Mouse (Mus musculus): ENCODE data around the gene S100a10.
"Not testable (repeated sequence)": the region's sequence is repeated elsewhere in the genome, so short reads cannot be mapped to it uniquely, and the experiment has no call there.

S100a10 gene

DNA sequence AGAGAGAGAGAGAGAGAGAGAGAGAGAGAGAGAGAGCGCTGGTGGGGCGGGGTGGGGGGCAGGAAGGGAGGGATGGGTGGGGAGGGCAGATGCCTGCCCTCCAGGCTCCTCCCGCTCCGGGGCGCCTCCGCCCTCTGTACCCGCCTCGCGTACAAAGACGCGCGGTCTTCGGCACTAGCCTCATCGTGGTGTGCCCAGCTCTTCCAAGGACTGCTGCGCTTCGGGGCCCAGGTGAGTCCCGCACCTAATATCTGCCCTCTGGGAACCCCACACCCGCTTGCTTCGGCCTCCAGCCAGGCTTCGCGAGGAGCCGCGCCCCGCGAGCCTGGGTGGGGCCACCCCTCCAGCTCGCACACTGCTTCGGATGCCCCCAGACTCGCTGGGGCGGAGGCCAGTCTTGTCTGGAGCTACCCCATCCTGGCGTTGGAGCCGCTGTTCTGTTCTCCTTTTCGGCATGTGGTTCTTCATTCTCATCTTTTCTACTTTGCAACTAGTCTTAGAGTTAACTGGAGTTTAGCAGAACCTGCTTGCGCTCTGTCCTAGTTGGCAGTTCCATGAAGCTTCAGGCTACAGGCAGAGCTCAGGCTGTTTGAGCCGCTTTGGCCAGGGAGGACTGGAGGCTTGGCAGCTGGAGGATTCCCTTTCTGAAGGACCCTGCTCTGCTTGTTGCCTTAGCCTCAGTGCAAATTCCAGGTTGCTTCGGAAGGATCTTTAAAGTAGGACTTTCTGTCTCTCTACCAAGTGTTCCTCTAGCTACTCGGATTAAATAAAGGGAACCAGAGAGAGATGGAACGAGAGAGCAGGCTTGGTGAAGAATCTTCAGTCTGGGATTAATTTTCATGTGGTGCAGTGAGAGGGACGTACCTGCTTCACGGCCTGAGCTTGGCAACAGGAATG is at the start of gene S100a10:
TSS of gene S100a10 (plus strand) at position 100 of the 897 bp plus-strand sequence.
- DNase-seq (ENCODE audit: low spot score): peak; percentile 76

DNA sequence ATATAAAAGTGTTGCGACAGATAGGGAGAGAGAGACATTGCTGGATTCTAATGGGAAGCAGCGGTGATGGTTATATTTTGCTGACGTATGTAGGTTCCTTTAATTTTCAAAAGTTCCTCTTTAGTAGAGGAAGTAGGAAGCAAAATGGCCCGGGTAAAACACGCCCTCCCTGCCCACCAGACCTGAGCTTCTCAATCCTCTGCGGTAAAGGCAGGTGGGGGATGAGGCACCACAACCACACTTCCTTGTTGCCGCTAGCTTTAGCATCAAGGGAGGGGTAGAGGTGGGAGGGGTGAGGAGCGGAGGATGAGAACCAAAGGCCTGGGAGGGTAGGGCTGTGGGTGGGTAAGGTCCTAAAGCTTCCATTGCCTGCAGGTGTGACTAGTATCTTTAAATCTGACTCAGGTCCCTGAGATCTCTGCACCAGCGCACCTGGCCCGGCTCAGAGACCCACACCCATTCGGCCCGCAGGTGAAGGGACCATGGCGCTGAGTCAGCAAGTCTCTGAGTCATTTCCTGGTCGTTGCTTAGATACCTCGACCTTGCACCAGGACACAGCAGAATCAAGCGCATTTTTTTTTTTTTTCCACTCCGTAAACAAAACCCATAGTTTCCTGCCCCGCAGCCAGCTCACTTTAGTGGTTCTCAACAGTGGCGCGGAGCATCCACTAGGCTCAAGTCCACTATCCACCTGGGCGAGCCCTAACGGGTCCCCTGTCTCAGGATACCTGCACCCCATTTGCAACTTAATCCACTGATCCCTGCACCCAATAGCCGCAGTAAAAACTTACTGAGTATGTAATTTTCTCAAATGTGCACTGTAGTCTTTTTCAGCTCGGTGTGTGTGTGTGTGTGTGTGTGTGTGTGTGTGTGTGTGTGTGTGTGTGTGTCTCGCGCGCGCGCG is 48.7 kb upstream of the S100a10 start:
- DNase-seq (ENCODE audit: low spot score): peak; percentile 23

DNA sequence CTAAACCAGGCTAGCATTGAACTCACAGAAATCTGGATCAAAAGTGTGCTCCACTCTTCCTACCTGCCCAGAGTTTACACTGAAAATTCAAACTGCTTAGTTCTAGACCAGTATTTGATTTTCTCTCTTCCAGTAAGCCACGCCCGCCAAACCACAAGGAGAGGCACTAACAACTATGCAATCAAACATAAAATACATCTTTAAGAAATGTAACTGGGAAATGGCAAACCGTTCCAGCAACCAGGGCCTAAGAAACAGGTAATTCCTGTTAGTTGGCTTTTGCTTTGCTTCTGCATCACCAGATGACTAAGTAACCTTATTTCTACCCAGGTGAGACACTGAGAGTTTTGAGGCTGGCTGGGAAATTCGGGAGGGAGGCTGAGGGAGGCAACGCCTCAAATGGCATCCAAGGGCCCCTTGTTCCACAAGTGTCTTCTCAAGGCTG is 48.0 kb upstream of the S100a10 start:
- DNase-seq (ENCODE audit: low spot score): no peak

DNA sequence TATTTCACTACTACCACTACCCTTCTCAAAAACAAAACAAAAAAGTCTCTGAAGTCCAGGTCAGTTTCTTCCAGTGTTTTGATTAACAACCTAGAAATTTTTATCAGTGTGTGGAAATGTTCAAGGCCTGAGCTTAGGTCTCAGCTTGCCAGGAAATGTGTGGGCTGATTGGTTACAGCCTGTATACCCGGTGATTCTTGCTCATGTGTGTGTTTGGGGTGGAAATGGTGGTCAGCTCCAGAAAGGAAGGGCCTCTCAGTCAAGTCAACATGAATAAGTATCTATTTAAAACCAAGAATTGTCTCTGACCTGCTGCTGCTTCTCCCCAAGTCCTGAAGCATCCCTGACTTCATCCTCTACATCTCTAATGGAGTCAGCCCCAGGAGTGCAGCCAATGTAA is 45.6 kb upstream of the S100a10 start:
- DNase-seq (ENCODE audit: low spot score): peak; percentile 9

DNA sequence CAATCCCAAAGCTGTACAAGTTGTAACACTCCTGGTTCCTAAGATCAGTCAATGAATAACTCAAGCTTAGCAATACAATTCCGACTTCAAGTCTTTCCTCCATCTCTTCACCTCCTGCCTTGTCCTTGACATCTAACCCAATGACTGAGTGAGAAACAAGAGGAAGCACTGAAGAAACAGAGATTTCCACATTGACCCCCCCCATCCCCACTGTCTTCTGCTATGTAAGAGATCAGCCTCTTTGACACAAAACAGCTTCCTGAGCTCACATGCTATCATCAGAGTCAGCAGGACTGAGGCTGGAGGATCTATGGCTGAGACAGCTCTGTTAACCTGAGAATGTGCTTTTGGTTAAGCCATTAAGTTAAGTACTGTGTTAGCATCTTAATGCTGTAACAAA is 43.8 kb upstream of the S100a10 start:
- no peak for DNase-seq (ENCODE audit: low spot score)

DNA sequence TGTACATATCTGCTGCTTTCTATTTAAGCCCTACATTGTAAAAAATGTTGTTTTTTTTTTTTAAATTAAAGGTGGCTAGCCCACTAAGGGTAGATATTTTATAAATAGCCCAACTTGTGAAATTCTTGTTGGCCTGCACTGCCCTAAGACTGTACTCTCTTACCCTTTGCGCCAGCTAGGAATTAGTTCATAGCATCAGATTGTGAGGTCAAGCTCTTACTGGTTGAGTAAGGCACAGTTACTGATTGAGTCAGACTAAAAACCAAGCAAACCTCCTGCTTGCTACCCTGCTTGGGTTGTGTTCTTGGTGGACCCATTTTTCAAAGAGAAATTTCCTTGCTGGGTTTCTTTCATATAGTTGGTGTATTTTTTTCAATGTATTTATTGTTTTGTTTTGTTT is 43.1 kb upstream of the S100a10 start:
- no peak for DNase-seq (ENCODE audit: low spot score)

DNA sequence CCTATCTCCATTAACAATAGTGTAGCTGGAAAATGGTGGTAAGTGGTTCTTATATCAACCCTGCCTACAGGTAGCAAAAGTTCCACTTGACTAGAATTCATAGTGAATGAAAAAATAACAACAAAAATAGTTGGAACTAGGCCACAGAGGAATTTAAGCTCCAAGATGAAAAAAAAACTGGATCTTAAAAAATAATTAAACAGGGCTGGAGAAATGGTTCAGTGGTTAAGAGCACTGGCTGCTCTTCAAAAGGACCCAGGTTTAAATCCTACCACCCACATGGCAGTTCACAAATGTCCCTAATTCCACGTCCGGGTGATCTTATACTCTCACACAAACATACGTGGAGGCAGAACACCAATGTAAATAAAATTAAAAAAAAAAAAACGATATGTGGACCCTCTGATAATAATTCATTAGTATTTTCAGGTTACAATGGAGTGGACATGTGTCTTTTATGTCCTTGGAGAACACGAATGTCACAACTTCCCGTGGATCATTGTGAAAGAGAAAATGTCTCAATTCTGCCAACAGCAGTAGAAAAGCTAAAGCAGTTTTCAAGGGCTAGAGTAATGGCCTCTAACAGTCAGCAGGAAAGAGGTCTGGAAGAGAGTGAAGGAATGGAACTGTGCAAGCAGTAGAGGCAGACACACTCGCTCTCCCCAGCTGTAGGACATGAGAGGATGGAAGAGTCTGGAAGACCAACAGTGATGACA is 42.3 kb upstream of the S100a10 start:
- DNase-seq (ENCODE audit: low spot score): no peak

DNA sequence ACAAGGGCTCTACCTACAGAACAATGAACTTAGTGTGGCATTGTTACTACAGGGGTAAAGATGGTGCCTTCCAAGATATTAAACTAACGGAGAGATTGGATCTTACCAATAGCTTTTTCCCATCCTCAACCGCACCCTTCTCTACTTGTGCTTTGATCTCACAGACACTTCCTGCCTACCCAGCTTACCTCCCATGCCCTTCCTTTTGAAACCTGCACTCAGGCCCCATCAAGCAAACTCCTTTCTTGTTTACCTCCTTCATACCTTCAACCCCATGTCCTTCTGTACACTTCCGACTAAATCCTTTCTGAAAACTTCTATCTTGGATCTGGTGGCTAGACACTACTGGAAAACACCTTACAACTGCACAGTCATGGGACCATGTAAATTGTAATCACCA is 40.3 kb upstream of the S100a10 start:
- DNase-seq (ENCODE audit: low spot score): no peak

DNA sequence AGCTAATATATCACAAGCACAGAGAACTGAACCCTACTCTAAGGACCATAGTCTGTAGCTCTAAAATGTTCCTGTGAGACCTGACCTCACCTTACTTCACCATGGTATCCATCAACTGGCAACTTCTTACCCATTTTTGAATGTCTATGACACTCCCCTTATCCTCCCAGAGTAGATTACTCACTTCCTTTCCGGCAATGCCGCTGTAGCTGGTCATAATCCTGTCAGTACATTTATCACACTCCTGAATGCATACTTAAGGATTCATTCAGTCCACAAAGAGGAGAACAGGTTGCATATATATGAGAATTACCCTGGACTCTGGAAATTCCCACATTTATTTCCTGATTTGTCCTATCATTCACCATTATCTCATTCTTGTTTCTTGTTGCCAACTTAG is 37.5 kb upstream of the S100a10 start:
- DNase-seq (ENCODE audit: low spot score): no peak

DNA sequence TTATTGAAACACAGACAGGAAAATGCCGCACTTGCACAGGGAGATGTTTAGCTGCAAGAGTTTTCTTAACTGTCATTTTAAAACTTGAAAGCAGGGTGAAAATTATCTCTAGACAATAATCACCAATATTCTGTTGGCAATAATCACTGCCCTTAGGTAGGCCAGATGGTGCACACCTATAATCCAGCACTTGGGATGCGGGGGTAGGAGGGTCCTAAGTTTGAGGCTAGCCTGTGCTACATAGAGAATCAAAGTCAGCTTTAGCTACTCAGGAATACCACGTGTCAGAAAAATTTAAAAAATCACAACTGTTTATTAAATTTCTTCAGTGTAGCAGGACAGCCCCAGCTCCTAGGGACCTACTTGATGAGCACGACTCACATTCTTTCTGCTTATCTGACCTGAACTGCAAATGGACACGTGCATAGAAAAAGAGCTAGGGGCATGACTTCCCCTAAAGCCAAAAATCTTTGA is 35.0 kb upstream of the S100a10 start:
- no peak for DNase-seq (ENCODE audit: low spot score)

DNA sequence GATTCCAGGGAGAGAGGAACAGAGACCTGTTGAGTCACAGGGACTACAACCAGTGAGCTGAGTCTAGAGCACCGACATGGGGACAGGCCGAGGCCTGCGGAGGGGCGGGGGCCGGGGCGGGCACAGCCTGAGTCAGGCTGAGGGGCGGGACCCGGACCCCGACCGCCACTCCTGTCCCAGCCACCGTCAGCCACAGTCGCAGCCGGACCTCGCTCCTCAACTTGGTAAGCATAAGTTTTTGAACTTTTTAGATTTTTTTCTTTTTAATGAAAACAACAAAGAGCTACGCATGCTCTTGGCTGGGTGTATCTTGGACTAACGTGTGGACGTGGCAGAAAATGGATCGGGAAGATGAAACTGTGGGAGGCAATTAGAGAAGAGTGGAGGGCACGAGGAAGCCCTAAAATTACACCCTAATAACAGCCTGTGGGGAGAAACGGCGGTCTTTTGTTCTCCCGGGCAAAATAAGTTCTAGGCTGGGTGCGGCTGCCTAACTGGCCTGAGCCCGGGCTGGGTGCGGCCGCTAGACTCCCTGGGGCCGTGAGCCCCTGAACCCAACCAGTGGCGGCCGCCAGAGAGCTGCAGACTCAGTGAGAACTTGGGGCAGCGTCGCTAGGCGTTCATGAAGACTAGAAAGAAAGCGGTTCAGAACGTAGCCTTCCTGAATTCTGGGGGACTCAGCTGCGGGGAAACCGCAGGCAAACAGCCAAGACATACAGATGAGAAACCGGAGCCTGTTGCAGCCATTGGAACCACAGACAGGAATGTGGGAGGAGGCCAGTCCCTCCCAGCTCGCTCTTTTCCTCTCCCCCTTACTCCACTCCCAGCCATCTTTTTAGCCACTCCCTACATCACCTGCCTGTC is 34.3 kb upstream of the S100a10 start, which contains the start of gene S100a11:
TSS of gene S100a11 (plus strand) at position 159 of the 864 bp plus-strand sequence.
- DNase-seq (ENCODE audit: low spot score): peak; percentile 35

DNA sequence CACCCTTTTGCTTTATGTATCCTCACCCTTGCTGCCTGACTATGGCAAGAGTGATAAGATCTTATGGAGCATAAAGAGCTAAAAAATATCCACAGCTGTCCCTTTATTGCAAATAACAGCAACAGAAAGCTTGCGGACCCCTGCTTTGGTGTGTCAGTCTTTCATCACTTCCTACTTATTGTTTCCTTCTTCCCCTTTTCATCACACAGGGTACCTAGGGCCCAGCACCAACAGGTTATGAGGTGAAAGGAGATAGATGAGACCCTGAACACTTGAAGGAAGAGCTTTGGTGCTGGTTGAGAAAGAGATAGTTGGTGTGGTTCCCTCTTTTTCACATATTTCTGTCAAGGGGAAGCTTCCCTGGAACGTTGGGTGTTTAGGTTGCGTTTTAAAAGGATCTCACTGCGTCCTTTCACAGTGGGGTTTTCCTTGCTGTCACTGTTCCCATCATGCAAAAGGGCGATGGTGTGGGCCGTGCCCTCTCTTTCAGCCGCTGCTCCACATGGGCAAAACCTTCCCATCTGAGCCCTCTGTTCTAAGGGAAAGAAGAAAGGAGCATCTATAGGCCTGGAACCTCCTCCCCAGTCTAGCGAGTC is 33.3 kb upstream of the S100a10 start:
- DNase-seq (ENCODE audit: low spot score): no peak

DNA sequence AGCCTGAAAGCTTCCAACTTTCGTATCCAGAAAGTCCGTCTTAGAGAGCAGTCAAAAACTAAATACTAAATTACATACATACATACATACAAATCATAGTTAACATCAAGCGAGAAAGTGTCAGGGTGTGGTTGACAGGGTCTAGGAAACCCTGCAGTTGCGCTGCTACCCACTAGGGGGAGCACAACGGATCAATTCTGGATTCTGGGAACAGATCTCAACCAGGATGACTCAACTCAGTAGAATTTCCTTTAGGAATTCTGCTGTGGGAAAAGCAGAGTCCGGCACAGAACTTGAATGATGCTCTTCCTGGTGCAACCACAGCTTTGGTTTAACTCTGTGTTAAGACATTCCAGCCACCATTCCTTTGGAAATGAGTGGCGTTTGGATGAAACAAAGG is 32.3 kb upstream of the S100a10 start:
- peak; percentile 16 for DNase-seq (ENCODE audit: low spot score)

DNA sequence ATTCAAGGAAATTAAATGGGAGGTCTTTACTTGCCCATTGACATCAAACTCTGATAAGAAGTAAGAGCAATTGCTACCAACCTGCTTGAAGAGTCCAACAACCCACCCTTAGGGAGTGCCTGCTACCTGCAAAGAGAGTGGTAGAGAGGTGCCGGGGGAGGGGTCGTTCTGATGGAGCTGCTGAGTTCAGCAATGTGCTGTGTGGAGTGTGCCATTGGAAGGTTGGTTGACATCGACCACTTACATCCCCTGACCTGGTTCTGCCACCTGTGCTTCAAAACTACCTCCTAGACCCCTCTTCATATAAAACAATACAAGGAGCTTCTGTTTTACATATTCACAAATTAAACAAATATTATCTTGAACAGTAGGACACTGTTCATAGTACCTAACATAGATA is 27.6 kb upstream of the S100a10 start:
- DNase-seq (ENCODE audit: low spot score): no peak

DNA sequence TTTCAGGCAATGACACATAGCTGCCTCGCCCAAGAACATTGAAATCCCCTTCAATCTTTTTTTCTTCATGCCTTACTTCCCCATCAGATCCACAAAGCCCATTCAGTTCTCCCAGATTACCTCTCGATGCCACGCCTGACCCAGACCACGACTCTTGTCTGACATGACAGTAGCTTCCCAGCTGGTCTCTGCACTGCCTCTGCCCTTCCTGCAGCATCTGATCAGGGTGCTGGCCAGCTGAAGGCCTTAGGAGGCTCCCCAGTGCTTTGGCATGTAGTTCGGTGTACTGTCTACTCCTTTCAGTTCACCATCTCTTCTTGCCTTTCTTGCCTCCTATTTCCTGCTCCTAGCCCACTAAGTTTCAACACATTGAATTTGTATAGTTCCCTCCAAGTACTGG is 26.1 kb upstream of the S100a10 start:
- DNase-seq (ENCODE audit: low spot score): no peak

DNA sequence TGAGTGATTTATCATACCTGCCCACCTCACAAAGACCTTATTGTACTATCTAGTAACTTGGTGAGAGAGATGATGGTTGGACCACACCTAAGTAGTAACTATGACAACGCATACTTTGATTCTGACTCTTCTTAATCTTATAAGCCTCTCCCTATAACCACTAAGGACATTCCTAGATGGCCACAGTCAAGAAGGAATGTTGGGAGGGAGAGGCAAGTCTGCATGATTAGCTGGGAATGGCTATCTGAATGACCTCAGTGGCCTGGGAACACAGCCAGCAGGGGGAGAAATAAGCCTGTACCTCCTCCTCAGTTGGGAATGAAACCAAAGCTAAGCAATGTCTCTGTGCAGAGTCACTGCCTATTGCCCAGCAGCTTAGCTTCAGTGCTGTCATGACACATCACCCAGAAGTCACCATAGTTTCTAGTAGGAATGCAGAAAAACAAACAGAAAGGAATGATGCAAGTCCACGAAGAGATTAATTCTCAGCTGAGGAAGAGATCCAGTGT is 17.8 kb upstream of the S100a10 start:
- peak; percentile 51 for DNase-seq (ENCODE audit: low spot score)

DNA sequence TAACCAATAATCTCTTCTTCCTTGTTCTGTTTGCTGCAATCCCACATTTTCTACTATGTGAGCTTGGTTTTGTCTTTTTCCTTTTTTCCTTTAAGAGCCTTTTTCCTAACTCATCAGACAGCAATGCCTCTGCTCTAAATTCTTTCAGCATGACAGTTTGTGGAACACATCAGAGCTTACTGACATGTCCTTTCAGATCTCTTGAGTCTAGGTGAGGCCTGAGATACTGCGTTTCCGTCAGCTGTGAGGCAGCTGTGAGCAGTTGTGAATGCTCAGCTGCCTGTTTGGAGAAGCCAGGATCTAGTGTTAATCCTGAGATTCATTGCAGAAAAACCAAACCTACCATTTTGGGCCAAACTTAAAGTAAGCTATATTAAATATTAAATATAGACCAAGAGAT is 16.4 kb upstream of the S100a10 start:
- DNase-seq (ENCODE audit: low spot score): no peak

DNA sequence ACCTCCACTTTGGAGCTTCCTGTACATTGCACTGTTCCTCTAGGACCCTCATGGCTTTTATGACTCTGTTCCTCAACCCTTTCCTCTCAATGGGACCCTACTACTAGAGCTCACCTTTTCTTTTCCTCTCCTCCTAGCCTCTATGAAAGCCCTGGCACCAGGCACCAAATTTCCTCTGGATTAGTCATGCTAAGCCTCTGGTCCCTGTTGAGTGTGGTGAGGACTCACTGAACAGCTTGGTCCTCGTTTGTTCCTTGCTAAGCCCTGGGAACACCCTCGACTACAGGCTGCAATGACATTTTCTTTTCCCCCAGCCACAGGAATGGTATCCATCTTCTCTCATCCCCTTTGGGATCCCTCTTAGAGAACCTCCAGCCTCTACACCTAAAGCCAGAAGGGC is 13.4 kb upstream of the S100a10 start:
- no peak for DNase-seq (ENCODE audit: low spot score)

DNA sequence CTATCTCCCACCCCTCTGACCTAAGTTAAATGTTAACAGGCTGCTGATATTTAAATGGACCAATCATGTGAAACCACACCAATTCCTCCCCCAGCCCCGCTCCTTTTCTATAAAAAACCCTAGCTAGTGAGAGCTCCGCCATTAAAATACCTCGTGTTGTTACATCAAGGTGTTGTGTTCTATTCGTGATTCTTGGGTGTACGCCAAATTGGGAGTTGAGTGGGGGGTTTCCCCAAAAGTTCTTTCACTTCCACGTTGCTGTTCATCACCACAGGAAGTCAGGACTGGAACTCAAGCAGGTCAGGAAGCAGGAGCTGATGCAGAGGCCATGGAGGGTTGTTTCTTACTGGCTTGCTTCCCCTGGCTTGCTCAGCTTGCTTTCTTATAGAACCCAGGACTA is 10.7 kb upstream of the S100a10 start:
- DNase-seq (ENCODE audit: low spot score): not testable (repeated sequence)

DNA sequence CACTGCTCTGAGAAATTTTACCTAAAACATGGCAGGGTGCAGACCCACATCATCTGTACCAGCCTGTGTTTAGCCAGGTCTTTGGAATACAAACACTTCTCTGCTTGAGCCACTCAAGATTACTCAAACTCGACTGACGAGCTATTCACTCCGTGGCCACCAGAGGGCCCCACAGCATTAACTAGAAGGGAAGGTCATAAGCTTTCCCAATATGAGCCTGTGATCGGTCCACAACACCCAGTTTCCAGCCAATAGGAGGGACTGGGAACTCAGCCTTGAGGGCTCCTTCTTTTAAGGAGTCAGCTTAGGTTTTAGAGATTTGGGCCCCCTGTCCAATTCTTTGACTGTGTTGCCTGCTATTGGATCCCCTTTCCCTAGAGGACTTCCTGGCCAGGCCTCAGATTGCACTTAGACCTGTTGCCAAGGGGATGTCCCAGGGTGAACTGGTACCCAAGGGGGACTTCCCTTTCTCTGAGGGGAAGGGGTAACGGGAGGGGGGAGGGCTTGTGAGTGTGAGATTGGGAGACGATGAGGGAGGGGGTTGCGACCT is 7.7 kb upstream of the S100a10 start:
- DNase-seq (ENCODE audit: low spot score): peak; percentile 53

Measured in ovary, adult 18-20 months (tissue).